Mouse (Mus musculus): ENCODE results near the gene Pramef6.
"Not testable (repeated sequence)": the region's sequence is repeated elsewhere in the genome, so short reads cannot be mapped to it uniquely, and the experiment has no call there.

The Pramef6 gene

GRCm38 (mm10) chr4:143900280-143900679, at the start of gene Pramef6:
TSS of gene Pramef6 (minus strand) at chr4:143900380.
- not testable (repeated sequence) for DNase-seq (ENCODE audit: extremely low read depth, low read depth)

GRCm38 (mm10) chr4:143894406-143894805, 5.8 kb downstream of the Pramef6 start:
- DNase-seq (ENCODE audit: extremely low read depth, low read depth): not testable (repeated sequence)

GRCm38 (mm10) chr4:143882371-143882770, 17.8 kb downstream of the Pramef6 start:
- not testable (repeated sequence) for DNase-seq (ENCODE audit: extremely low read depth, low read depth)

GRCm38 (mm10) chr4:143846197-143846596, 54.0 kb downstream of the Pramef6 start, which contains the start of gene Gm13103:
TSS of gene Gm13103 (plus strand) at chr4:143846497.
- DNase-seq (ENCODE audit: extremely low read depth, low read depth): not testable (repeated sequence)

All from MEL-GATA-1-ER (cell line).